Mouse (Mus musculus) brain, adult 2 months (tissue): ENCODE data around the gene 4933417A18Rik.
"Not testable (repeated sequence)": the region's sequence is repeated elsewhere in the genome, so short reads cannot be mapped to it uniquely, and the experiment has no call there.

Source experiments
- DNase-seq: peaks from one replicate; pipeline ENCODE4 v3.0.0; 2011; ENCODE audit warnings: low read depth, low spot score

Gene 4933417A18Rik

DNA sequence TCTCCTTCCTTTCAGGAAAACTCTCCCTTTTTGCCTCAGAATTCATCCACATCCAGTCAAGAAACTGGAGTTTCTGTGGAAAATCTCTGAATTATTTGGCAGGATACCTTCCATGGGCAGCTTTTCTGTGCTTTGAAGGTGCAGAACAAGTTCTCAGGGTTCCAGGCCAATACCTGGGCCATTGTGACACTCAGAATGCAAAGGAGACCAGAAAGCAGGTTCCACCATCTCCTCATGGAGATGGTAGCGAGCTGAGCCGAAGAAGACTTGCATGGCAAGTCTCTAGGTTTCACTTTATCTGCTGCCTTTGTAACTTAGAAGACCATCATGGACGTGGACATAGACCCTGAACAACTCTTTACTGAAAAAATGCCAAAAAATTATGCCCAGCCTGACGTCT is at the start of gene 4933417A18Rik, which contains the start of gene Fam217a:
4933417A18Rik (plus strand) TSS at position 200 of the 400 bp plus-strand sequence.
Fam217a (minus strand) TSS at position 101 of the 400 bp plus-strand sequence.
- no peak for DNase-seq

DNA sequence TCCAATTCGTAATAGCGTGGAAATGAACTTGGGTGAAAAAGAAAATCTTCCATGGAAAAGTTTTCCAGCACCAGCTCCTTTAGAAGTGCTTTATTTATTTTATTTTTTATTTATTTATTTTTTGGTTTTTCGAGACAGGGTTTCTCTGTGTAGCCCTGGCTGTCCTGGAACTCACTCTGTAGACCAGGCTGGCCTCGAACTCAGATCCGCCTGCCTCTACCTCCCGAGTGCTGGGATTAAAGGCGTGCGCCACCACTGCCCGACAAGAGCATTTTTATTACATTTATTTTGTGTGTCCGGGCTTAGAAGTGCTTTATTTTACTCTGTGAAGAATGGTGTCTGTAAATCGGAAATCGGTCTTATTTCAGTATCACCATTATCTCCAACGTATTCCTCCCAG is 49.5 kb upstream of the 4933417A18Rik start:
- not testable (repeated sequence) for DNase-seq

DNA sequence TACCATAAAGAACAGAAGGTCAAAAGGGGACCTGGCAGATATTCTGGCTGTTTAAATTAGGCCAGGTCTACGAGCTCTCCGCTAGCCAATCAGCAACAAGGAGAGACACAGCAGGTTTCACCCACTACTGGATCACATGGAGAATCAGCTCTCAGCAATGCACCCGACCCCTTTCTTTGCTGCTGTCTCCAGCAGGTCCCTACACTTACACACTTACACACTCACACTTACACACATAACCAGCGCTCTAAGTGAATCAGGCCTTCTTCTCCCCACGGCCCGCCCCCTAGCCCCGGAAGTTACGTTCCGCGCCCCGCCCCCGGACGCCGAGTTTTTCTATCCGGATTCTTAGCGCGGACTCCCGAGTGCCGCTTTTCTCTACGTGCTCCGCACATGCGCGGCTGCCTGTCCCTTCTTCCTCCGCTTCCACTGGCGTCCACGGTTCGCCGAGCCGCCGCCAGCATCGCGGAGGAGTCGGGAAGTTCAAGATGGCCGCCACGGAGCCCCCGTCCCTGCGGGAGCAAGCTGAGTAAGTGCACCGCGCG is 49.0 kb upstream of the 4933417A18Rik start, which contains the start of gene Prpf4b:
Prpf4b (plus strand) TSS at position 137 of the 545 bp plus-strand sequence.
- peak; percentile 97 for DNase-seq

DNA sequence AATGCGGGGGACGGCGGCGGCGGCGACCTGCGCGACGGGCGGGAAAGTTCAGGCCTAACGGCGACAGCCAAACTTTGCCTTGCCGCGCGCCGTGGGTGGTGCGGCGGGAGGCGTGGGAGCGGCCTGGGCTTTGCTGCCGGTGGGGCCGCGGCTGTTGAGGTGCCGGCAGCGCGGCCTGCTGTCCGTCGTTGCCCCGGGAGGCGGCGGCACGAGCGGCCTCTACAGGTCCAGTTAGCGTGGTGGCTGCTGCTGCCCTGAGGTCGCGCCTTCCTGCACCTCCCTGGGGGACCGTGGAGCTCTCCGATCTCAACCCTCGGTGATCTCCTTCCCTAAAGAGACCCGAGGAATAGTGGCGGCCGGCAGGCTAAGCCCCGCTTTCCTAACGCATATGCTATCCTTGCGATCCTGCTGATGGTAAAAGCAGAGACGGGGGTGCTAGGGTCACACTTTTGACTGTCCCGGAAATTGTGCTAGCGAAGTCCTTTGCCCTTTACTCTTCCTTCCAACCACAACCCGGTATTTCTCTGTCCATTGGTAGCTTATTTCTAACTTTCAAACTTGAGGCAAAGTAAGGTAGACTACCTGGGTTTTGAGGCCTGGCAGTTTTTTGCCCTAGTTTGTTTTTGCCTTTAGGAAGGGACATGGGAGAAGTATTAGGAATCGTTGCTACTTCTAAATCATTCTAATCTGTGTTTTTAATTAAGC is 48.3 kb upstream of the 4933417A18Rik start:
- peak; percentile 57 for DNase-seq

DNA sequence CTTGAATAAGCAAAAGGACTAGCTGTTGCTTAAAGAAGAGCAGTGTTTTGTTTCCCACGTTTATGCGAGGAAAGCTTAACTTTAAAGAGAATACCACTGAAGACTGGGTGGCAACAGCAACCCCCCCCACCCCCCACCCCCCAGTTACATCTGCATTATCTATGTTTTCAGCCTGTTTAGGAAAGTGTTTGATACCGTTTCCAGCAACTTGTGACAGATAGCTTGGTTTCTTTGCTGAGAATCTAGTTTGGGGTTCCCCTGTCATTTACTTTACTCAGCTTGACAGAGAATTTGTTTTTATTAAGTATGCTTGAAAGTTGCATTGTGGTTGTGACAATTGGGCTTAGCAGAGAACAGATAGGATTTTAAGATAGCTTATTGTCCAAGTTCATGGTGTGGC is 47.7 kb upstream of the 4933417A18Rik start:
- no peak for DNase-seq

DNA sequence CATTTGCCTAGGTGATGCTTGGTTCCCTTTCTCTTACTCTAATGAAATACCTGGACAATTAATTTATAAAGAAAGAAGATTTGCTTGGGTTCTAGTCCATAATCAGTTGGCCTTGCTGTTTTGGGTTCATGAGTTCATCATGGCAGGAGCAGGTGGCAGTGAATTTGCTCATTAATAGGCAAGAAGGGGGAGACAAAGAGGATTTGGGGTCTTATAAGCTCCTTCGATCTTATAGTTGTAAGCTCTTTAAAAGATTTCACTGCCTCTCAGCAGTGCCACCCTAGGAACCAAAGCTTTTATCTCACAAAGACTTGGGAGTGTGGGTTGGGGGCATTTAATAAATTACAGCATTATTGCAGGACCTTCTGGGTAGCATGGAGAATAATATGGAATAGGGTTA is 31.3 kb upstream of the 4933417A18Rik start:
- no peak for DNase-seq

DNA sequence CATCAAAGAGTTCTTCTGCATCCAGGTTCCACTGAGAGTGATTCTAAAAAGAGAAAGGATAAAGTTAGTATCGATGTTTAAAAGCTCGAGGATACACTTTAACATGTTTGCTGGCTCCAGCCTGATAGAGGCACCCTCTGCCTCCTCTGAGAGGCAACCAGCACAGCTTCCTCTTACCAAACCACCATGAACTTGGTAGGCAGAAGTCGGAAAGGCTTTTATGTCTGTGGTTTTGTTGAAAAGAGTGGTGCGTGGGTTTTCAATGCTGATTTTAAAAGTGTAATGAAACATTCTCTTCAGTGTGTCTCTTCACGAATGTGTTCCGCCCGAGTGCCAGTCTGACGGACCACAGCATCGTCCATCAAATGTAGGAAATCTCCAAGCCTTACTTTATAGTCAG is 9.6 kb upstream of the 4933417A18Rik start:
- no peak for DNase-seq

DNA sequence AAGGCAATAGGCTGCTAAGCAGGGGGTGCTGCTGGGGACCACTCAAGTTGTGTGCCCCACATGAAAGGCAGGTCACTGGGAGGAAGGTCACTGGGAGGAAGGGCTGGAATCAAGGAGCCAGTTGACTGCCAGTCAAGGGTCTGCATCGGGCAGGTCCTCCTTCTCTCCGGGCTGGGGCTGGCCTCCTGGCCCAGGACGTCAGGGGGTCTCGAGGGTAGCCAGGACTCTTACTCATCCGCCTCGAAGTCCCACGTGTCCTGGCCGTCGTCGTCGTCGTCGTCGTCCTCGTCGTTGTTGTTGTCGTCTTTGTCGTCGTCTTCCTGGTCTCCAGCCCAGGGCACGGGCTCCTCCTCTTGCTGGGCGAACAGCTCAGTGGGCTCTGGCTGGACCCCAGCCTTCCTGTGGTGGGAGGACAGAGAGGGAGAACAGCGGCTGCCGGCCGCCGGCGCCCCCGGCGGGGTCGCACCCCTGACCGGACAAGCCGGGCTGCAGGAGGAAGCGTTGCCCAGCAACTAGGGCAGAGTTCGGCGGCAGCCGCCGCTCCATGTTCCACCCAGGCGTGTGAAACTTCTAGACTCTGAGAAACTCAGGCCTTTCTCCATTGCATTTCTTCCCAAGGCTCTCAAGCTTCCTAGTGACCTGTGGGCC is 7.6 kb upstream of the 4933417A18Rik start:
- no peak for DNase-seq

DNA sequence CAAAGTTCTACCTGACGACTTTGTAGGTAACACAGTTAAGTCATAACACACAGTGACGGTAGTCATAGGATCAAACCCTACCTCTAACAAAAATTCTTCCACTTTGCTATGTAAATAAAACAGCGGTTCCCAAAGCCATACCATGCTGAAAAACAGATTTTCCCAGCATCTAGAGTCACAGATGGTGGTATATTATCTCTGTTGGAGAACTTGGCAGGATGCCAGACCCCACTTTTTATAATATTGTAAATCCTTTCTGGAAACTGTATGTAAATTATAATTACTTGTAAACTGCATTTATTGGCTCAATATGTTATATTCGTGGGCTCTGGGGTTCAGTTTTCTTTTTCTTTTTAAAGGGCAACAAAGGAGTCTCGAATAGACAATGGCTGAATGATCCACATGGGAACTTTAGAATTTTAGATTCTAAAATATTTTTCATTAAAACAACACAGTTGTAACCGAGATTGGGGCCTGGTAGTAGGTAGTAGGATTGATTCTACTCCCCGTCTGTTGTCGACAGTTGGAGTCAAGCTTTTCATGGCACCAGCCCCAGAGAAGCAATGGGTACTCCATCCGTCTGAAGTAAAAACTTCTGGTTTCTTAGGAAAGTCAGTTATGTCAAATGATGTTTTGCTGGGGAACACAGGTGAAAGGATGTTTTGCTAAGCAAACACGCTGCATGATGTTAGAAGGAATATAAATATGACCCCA is 10.9 kb downstream of the 4933417A18Rik start:
- DNase-seq: peak; percentile 34

DNA sequence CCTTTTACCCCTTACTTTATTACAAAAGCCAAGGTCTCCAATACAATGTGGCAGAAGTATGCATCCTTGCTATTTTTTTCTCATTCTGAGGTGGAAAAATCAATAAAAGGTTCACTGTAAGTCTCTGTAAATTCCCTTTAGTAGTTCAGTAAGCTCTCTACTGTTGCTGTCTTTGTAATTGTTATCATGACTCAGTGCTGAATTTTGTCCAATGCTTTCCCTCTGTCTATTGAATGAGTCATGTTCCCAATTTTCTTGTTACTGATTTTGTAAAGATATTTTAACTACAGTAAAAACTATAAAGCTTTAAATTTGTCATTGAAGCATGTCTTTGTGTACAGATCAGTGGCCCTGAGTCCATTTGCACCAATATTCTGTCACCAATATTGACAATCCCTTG is 18.2 kb downstream of the 4933417A18Rik start:
- DNase-seq: peak; percentile 65

DNA sequence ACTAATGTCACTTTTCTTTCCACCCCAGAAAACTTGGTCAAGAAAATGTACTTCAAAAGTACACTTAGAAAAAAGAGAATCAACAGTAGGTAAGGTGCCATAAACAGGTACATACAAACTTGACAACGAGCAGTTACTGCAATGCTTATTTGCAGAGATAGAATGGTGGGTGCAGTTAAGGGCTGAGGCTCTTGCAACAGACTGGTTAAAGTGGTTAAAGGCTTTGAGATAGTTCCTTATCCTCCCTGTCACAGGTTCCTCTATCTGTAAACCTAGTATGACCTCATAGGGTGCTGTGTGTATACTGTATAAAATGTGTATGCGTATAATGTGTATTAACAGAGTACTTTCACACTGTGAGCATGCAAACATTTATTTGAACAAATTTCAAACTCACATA is 27.2 kb downstream of the 4933417A18Rik start:
- not testable (repeated sequence) for DNase-seq

DNA sequence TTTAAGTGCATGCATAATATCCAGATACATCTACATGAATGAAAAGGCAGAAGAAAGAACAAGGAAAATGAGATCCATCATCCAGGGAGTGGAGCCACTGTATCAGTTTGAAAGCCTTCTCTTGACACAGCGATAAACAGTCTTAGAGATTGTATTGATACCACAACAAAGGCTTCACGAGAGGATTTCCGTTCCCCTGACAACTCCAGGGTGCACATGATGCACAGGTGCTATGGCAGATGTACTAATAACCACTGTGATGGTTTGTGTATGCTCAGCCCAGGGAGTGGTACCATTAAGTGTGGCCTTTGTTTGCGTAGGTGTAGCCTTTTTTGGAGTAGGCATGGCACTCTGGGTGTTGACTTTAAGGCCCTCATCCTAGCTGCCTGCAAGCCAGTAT is 32.7 kb downstream of the 4933417A18Rik start:
- DNase-seq: no peak

DNA sequence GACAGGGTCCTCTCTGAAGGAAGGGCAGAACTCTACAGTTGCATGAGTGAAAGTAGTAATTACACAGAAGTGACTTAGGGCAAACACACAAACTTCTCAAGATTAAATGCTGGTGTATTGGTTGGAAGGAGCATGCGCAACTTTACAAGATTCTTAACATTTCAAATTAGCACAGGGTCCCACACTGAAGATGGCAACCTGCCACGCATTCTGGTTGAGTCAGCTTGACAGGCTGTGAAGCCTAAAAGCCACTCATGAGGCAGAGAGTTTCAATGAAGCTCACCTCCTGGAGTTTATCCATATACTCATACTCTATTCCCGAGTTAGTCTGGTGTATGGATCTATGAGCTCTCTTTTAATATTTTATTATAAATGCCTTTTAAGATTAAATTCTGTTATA is 33.9 kb downstream of the 4933417A18Rik start:
- DNase-seq: not testable (repeated sequence)

DNA sequence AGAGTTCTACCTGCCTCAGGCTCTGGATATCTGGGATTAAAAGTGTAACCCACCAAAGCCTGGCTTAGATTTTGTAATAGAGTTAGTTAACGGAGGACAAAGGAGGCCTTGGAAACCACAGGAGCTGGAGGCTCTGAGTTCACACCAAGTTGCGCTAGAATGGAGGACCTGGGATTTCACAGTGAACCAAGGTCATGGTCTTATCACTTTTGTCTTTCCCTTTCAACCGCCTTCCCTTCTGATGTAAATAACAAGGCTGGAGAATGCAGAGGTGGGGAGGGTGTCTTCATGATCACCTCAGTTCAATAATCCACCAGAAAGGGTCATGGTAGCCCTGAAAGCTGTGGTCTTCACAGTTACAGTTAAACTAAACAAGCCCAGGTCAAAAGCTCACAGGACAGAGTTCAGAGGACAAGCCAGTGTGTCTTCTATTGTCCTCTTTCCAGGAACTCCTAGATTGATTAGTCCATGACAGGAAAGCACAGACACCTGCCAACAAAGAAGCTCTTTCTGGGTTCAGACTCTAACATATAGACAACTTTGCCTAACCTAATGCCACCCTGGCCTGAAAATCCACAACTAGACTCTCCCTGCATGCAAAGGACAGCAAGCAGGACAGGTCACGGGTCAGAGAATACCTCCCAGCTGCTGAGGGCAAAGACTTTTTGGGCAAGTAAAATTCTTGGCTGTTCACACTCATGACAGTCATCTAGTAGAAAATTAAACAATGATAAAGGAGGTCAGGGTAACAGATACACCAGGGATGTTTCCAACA is 37.0 kb downstream of the 4933417A18Rik start:
- no peak for DNase-seq

DNA sequence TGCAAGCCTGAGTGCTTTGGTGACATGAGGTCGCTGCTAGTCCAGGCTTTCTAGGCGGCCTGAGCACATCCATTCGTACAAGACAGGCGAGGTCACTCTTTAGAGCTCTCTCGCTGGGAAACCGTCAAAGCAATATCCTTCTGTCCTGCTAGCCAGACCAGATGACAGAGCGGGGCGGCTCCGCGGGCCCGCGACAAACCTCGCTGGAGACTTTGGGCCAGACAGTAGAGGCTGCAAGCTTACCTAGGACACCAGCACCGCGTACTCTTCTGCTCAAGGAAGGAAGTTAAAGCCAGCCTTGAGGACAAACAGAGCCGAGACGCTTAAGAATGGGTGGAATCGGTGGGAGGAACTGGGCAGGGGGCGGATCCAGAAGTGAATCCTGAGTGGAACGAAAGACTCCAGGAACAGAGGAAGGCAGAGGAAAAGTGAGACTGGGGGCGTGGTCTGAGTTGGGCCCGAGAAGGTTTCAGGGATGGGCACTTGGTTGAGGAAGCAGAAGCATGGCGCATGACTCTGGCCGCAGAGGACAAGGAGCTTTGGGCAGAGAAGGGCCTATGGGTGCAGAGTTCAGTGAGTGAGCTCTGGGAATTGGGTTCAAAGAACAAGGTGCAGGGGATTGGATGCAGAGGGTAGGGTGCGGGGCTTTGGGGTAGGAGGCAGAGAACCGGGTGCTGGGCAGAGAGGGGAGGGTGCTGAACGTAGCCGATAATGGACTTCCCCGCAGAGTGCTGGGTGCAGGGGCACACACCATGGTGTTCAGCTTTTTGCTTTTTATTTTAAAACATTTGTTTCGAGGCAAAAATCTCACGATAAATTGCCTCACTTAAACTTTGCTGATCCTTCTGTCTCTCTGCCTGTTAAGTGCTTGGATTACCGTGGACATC is 39.5 kb downstream of the 4933417A18Rik start, which contains the start of gene Eci3:
Eci3 (minus strand) TSS at position 300 of the 887 bp plus-strand sequence.
- peak; percentile 8 for DNase-seq

DNA sequence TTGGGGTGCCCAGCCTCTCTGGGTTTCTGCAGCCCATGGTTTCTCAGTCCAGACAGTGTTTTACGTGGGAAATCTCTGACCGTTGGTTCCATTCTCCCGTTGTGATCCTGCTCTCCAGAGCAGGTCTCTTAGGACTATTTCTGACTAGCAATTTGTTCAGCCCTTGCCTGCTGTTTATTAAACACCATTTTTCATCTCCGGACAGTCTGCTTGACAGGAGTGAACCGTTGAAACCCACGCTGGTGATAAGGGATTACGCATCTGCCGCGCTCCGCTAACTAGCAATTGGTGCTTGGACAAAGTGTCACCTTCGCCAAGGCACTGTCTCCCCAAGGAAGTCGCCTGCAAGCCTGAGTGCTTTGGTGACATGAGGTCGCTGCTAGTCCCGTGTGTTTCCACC is 40.2 kb downstream of the 4933417A18Rik start:
- DNase-seq: no peak

DNA sequence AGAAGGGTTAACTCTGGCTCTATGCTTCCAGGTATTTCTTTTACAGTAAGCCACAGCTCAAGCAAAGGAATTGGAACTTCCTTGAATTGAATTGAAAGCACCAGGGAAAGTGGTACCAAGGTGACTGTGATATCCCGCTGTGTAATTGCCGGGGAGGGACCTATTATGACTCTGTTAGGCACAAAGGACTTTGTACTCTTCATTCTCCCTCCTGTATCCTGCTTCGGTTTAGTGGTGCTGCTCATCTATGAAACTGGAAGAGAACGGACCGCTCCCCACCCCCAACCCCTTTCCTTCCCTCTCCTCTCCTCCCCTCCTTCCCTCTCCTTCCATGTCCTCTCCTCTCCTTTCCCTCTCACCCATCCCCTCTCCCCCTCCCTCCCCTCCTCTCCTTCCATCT is 40.7 kb downstream of the 4933417A18Rik start:
- no peak for DNase-seq

DNA sequence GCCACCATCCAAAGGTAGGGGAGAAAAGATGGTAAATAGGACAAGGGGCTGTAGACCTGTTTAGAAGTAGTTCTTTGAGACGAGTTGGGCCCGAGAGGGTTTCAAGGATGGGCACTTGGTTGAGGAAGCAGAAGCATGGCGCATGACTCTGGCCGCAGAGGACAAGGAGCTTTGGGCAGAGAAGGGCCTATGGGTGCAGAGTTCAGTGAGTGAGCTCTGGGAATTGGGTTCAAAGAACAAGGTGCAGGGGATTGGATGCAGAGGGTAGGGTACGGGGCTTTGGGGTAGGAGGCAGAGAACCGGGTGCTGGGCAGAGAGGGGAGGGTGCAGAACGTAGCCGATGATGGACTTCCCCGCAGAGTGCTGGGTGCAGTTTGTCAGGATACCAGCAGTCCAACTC is 41.4 kb downstream of the 4933417A18Rik start:
- not testable (repeated sequence) for DNase-seq

DNA sequence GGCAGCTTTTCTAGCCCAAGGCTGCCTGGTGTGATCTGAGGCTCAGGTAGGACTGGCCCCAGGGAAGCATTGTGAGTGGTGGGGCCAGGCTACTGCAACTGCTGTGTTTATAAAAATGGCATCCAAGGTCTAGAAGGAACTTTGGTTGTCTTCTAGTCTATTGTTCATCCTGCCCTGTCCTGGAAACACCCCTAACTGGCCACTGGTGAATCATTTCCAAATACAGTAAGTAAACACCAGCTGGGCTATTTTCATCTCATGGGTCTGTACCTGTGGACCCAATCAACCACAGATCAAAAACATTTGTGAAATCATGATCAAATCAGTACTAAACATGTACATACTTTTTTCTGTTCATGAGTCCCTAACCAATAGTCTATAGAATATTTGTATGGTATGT is 48.2 kb downstream of the 4933417A18Rik start:
- DNase-seq: not testable (repeated sequence)

DNA sequence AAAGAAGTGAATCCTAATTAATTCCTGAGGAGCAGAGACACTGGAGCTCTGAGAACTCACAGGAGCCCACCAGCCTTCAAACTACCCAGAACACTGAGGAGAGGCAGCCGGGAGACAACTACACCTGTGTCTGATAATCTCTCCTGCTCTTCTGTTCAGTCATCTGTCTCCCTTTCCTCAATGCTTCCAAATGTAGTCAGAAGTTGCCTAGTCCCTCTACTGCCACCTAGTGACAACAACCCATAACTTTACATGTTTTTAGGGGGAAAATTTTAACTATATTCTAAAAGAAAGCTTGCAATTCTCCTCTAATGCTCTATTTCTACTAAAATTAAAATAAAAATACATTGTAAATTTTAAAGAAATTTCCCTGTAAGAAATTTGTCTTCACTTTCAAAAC is 48.9 kb downstream of the 4933417A18Rik start:
- DNase-seq: peak; percentile 52
